Mouse (Mus musculus): ENCODE results near the gene Ctbs. TPM values are rescaled to one million over a fixed set of nuclear protein-coding genes. Genes with fewer than 3 reads are reported as not detected.

The Ctbs gene
- polyA plus RNA-seq, 1 experiment, result 1.5 TPM

- Histone ChIP-seq H3K36me3 (ENCODE audit: control insufficient read depth, insufficient read depth) (peaks cover 42% of the 10 kb centered on the region), H3K79me2 (ENCODE audit: control insufficient read depth, insufficient read depth) (peaks cover 61% of the 10 kb centered on the region), H3K79me3 (ENCODE audit: low read depth) (peaks cover 47% of the 10 kb centered on the region), H3K27me3 (ENCODE audit: control insufficient read depth, insufficient read depth, insufficient read length) (no peaks in the 10 kb centered on the region), H3ac (ENCODE audit: control insufficient read depth, insufficient read length, low read depth) (peak overlapping the region; percentile 35), H3K4me3 (ENCODE audit: insufficient read depth, poor library complexity, severe bottlenecking) (no peak overlapping the region)
- TF ChIP-seq USF1 (IDR thresholded peaks at IDR 0.05; ENCODE audit: low read depth) (no peak), MAX (IDR thresholded peaks at IDR 0.05) (no peak), CEBPB (IDR thresholded peaks at IDR 0.05; ENCODE audit: low read depth) (no peak), FOSL1 (IDR thresholded peaks at IDR 0.05; ENCODE audit: insufficient read depth, low read length, poor library complexity, severe bottlenecking) (no peak), CTCF (IDR thresholded peaks at IDR 0.05; ENCODE audit: control insufficient read depth, insufficient read depth, insufficient read length) (no peak), MYOD1 (IDR thresholded peaks at IDR 0.05; ENCODE audit: control insufficient read depth, insufficient read length, low read depth) (no peak), MYOG (IDR thresholded peaks at IDR 0.05; ENCODE audit: control insufficient read depth, extremely low read depth, insufficient read length) (no peak)
Observed at GRCm38 (mm10) chr3:146501601-146502123, 52.1 kb downstream of the Ctbs start.

- no peaks in the 10 kb centered on the region for H3K27me3 ChIP-seq (ENCODE audit: control insufficient read depth, insufficient read depth, insufficient read length)
- no peak overlapping the region for H3K4me3 ChIP-seq (ENCODE audit: insufficient read depth, poor library complexity, severe bottlenecking)
- no peak overlapping the region for H3ac ChIP-seq (ENCODE audit: control insufficient read depth, insufficient read length, low read depth)
- peaks cover 42% of the 10 kb centered on the region for H3K79me2 ChIP-seq (ENCODE audit: control insufficient read depth, insufficient read depth)
- TF ChIP-seq CEBPB (IDR thresholded peaks at IDR 0.05; ENCODE audit: low read depth), result no peak
- TF ChIP-seq USF1 (IDR thresholded peaks at IDR 0.05; ENCODE audit: low read depth), result no peak
- TF ChIP-seq MAX (IDR thresholded peaks at IDR 0.05), result no peak
- TF ChIP-seq CTCF (IDR thresholded peaks at IDR 0.05; ENCODE audit: control insufficient read depth, insufficient read depth, insufficient read length), result no peak
- no peak for TF ChIP-seq MYOD1 (IDR thresholded peaks at IDR 0.05; ENCODE audit: control insufficient read depth, insufficient read length, low read depth)
- TF ChIP-seq FOSL1 (IDR thresholded peaks at IDR 0.05; ENCODE audit: insufficient read depth, low read length, poor library complexity, severe bottlenecking), result no peak
- TF ChIP-seq MYOG (IDR thresholded peaks at IDR 0.05; ENCODE audit: control insufficient read depth, extremely low read depth, insufficient read length), result no peak
- peaks cover 30% of the 10 kb centered on the region for H3K79me3 ChIP-seq (ENCODE audit: low read depth)
- H3K36me3 ChIP-seq (ENCODE audit: control insufficient read depth, insufficient read depth), result peaks cover 84% of the 10 kb centered on the region
Observed at GRCm38 (mm10) chr3:146506711-146507110, 57.1 kb downstream of the Ctbs start.

Other genes with a start within 250 kb of the Ctbs start
- gene Lpar3, start 228.8 kb upstream of the Ctbs start, polyA plus RNA-seq (2012; fragmentation: generic; extraction: Trizol), result 0.25 TPM
- gene Ssx2ip, start 45.2 kb upstream of the Ctbs start, polyA plus RNA-seq (2012; fragmentation: generic; extraction: Trizol), result 9.5 TPM
- 0.56 TPM for gene Spata1, start 50.0 kb downstream of the Ctbs start, polyA plus RNA-seq (2012; fragmentation: generic; extraction: Trizol)
- gene Gng5, start 50.0 kb downstream of the Ctbs start, polyA plus RNA-seq (2012; fragmentation: generic; extraction: Trizol), result 342 TPM
- 19.5 TPM for gene Rpf1, start 71.6 kb downstream of the Ctbs start, polyA plus RNA-seq (2012; fragmentation: generic; extraction: Trizol)
- gene Uox, start 120.6 kb downstream of the Ctbs start, polyA plus RNA-seq (2012; fragmentation: generic; extraction: Trizol), result not detected
- not detected for gene Dnase2b, start 165.8 kb downstream of the Ctbs start, polyA plus RNA-seq (2012; fragmentation: generic; extraction: Trizol)
- not detected for gene 4930503B20Rik, start 201.5 kb downstream of the Ctbs start, polyA plus RNA-seq (2012; fragmentation: generic; extraction: Trizol)
- 0.06 TPM for gene Samd13, start 235.8 kb downstream of the Ctbs start, polyA plus RNA-seq (2012; fragmentation: generic; extraction: Trizol)

All from C2C12 (cell line).